Mouse (Mus musculus) hindbrain, embryonic 16.5 days (tissue): ENCODE data around the gene Plcl1. TPM values are rescaled to one million over a fixed set of nuclear protein-coding genes. Genes with fewer than 3 reads are reported as not detected.
"Not testable (repeated sequence)": the region's sequence is repeated elsewhere in the genome, so short reads cannot be mapped to it uniquely, and the experiment has no call there.

Source experiments
- ATAC-seq: fragments of 200-750 bp; cut with Nextera tagmentation; 2 replicates; pipeline ENCODE4 v1.8.0; 2017; ENCODE audit warnings: moderate TSS enrichment, moderate library complexity
- H3K27ac ChIP-seq: fragments of 300-500 bp; sonication (generic); 2 replicates; pipeline ENCODE4 v1.5.1; 2014; ENCODE audit warnings: low read depth, mild to moderate bottlenecking, control low read depth, low read length, moderate library complexity
- H3K27me3 ChIP-seq: fragments of 300-500 bp; sonication (generic); replicated peaks from 2 replicates; pipeline ENCODE4 v1.6.1; 2014; ENCODE audit warnings: low read length; ENCODE audit not compliant: control insufficient read depth, insufficient read depth
- H3K36me3 ChIP-seq: fragments of 300-500 bp; sonication (generic); 2 replicates; pipeline ENCODE4 v1.6.1; 2014; ENCODE audit warnings: mild to moderate bottlenecking, low read length, moderate library complexity, mixed read lengths; ENCODE audit not compliant: control insufficient read depth, insufficient read depth
- H3K4me1 ChIP-seq: fragments of 300-500 bp; sonication (generic); 2 replicates; pipeline ENCODE4 v1.6.1; 2014; ENCODE audit warnings: low read depth, low read length; ENCODE audit not compliant: control insufficient read depth, insufficient read depth
- H3K4me2 ChIP-seq: fragments of 300-500 bp; sonication (generic); 2 replicates; pipeline ENCODE4 v1.6.1; 2014; ENCODE audit warnings: mild to moderate bottlenecking, low read length, control low read depth, moderate library complexity
- H3K4me3 ChIP-seq: fragments of 300-500 bp; sonication (generic); 2 replicates; pipeline ENCODE4 v1.5.1; 2014; ENCODE audit warnings: mild to moderate bottlenecking, low read length, control low read depth, moderate library complexity
- H3K9ac ChIP-seq: fragments of 300-500 bp; sonication (generic); 2 replicates; pipeline ENCODE4 v1.6.1; 2014; ENCODE audit warnings: low read depth, mild to moderate bottlenecking, control low read depth, low read length, moderate library complexity
- H3K9me3 ChIP-seq: fragments of 300-500 bp; sonication (generic); 2 replicates; pipeline ENCODE4 v1.6.1; 2014; ENCODE audit warnings: mild to moderate bottlenecking, low read length, moderate library complexity; ENCODE audit not compliant: control insufficient read depth
- WGBS: fragments of 180-500 bp; shearing (Covaris S2); extraction: QIAGEN DNeasy Blood & Tissue Kit; methylation state at CpG from one replicate; pipeline ENCODE4 v1.1.7; 2014; 5-methylcytosine and 5-hydroxymethylcytosine counted together
- polyA plus RNA-seq: library from polyadenylated mRNA; unstranded; fragments of >200 nt; fragmentation: Nextera tagmentation; extraction: Ambion mirVana; gene quantifications from 2 replicates; pipeline ENCODE4 v1.2.1, GENCODE M21; 2015

Plcl1 gene
- polyA plus RNA-seq, 1 experiment from 2014 or later: 3.7 TPM

- Histone ChIP-seq H3K4me3 (no peak overlapping the region), H3K4me2 (no peak overlapping the region), H3K27me3 (no peaks in the 10 kb centered on the region), H3K27ac (no peak overlapping the region; the same call in 1 of the 2 replicates), H3K4me1 (peaks cover 4% of the 10 kb centered on the region), H3K36me3 (no peaks in the 10 kb centered on the region), H3K9me3 (no peaks in the 10 kb centered on the region), H3K9ac (no peak overlapping the region)
- ATAC-seq: peak; percentile 68; the same call in 1 of the 2 replicates
- WGBS: 63% methylated on average over 2 of the region's 2 CpGs
Observed at GRCm38 (mm10) chr1:55500981-55501682, 95.4 kb downstream of the Plcl1 start.

DNA sequence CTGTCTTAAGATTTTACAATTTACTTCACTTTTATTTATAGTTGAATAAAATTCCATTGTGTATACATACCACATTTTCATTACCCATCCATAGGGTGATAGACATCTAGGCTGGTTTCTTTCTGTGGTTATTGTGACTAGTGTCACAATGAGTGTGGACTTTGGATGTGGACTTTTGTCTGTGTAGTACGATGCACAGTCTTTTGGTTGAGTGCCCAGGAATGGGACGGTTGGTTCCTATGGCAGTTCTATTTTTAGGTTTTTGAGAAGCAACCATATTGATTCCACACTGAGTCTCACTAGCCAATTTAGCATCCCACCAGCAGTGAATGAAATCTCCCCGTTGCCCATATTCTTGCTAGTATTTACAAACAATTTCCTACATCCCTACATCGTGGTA, 100.1 kb downstream of the Plcl1 start:
- ATAC-seq: no peak
- no peak overlapping the region for H3K27ac ChIP-seq
- no peaks in the 10 kb centered on the region for H3K9me3 ChIP-seq
- H3K9ac ChIP-seq: no peak overlapping the region
- H3K4me3 ChIP-seq: no peak overlapping the region
- H3K27me3 ChIP-seq: no peaks in the 10 kb centered on the region
- peaks cover 3% of the 10 kb centered on the region for H3K4me1 ChIP-seq
- 75% methylated on average over 4 of the region's 4 CpGs for WGBS
- H3K36me3 ChIP-seq: no peaks in the 10 kb centered on the region
- no peak overlapping the region for H3K4me2 ChIP-seq

DNA sequence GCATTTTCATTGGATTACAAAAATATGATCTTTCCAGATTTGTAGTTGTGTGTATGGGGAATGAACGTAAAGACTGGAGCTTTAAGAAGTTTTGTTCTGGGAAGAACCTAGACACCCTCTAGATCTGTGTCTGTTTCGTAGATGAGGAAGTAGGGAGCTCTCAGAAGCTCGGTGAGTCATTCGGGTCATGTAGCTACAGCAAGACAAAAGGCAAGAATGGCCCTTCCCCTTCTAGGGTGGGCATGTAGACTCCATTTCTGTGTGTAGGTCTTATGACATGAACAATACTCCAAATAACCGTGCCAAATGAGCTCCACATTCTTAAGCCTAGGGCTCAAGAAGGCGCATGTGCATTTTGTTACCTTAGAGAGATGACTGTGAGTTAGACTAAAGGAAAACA, 101.3 kb downstream of the Plcl1 start:
- no peaks in the 10 kb centered on the region for H3K36me3 ChIP-seq
- whole genome bisulfite sequencing: 74% methylated on average over 6 of the region's 6 CpGs

DNA sequence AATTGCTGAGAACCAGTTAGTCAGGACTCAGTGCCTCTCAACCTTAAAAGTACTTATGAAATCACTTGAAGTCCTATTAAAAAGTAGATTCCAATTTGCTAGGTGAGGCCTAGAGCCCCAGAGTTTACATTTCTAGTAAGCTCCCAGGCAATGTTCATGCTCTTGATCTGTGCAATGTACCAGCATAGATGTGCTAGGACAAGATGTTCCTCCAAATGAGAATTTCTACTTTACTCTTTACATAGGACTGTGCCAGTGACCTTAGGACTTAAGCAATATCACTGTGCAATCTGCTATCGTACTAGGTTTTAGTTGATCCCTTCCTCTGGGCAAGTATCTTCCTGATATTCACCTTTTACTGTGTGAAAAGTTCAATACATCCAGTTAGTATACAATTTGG, 103.9 kb downstream of the Plcl1 start:
- Histone ChIP-seq H3K36me3 (no peaks in the 10 kb centered on the region), H3K9ac (no peak overlapping the region), H3K9me3 (no peaks in the 10 kb centered on the region), H3K4me3 (no peak overlapping the region), H3K27ac (no peak overlapping the region), H3K4me2 (no peak overlapping the region), H3K4me1 (no peaks in the 10 kb centered on the region), H3K27me3 (no peaks in the 10 kb centered on the region)
- no peak for ATAC-seq
- 92% methylated on average over 1 of the region's 1 CpGs for WGBS

More for the DNA sequence above, 101.3 kb downstream of the Plcl1 start:
- no peak overlapping the region for H3K4me2 ChIP-seq
- no peak overlapping the region for H3K9ac ChIP-seq
- no peaks in the 10 kb centered on the region for H3K9me3 ChIP-seq
- ATAC-seq: no peak
- no peak overlapping the region for H3K27ac ChIP-seq
- no peaks in the 10 kb centered on the region for H3K27me3 ChIP-seq
- no peaks in the 10 kb centered on the region for H3K4me1 ChIP-seq
- no peak overlapping the region for H3K4me3 ChIP-seq

DNA sequence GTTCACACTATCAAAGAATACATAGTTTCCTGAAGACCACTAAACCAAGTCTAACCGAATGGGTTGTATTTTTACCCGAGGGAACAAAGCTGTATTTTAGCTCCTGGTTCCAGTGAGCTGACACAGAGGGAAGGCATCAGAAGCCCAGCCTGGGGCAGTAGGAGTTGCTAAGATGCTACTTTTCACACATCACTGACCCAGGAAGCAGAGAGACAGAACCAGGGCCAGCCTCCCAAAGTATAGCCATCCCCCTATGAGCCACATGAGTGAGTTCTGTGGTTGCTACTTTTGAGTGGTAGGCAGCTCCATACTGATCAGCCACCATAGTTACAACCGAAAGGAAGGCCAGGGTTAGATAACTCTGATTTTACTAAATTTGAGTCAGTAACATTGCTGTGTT, 106.4 kb downstream of the Plcl1 start:
- 85% methylated on average over 3 of the region's 3 CpGs for WGBS
- H3K36me3 ChIP-seq: no peaks in the 10 kb centered on the region
- H3K4me1 ChIP-seq: no peaks in the 10 kb centered on the region
- no peaks in the 10 kb centered on the region for H3K27me3 ChIP-seq
- H3K27ac ChIP-seq: no peak overlapping the region
- no peaks in the 10 kb centered on the region for H3K9me3 ChIP-seq
- H3K9ac ChIP-seq: no peak overlapping the region
- no peak overlapping the region for H3K4me3 ChIP-seq
- ATAC-seq: no peak
- no peak overlapping the region for H3K4me2 ChIP-seq

DNA sequence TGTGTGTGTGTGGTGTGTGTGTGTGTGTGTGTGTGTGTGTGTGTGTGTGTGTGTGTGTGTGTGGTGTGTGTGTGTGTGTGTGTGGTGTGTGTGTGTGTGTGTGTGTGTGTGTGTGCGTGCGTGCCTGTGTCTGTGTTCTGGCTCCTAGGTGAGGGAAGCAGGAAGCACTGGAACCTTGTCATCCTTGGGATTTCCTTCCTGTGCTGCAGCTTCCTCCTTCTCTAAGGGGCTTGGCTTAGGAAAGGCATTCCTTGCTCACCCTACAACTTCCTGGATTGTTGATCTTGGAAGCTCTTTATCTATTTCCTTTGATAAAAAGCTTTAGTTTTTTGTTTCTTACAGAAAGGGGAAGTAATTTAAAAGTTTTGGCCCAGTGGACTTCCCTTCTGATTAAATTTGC, 107.1 kb downstream of the Plcl1 start:
- 100% methylated on average over 1 of the region's 2 CpGs for WGBS
- not testable (repeated sequence) for H3K27ac ChIP-seq, H3K4me2 ChIP-seq, ATAC-seq, H3K36me3 ChIP-seq, H3K9me3 ChIP-seq, H3K27me3 ChIP-seq, H3K9ac ChIP-seq, H3K4me3 ChIP-seq, H3K4me1 ChIP-seq

DNA sequence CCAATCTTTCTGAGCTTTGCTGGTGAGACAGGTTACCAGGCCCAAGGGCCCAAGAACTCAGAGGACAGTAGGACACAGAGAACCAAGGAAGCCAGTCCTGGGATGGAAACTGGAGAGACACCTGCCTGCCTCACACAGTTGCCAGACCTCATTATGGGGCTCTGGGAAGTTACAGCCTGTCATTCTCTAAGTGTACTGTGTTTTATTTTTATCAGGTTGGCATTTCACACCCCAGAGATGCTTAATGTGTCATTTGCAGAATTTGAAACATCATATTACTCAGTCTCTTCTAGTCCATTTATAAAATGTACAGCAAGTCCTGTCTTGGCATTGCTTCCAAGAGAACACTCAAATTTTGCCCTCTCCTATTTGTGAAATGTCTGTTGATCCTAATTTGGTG, 111.5 kb downstream of the Plcl1 start:
- Histone ChIP-seq H3K36me3 (no peaks in the 10 kb centered on the region), H3K4me2 (no peak overlapping the region), H3K9me3 (no peaks in the 10 kb centered on the region), H3K4me3 (no peak overlapping the region), H3K4me1 (no peaks in the 10 kb centered on the region), H3K9ac (no peak overlapping the region), H3K27me3 (no peaks in the 10 kb centered on the region), H3K27ac (no peak overlapping the region)
- ATAC-seq: no peak

GRCm38 (mm10) chr1:55523966-55524365, 118.2 kb downstream of the Plcl1 start:
- no peak overlapping the region for H3K27ac ChIP-seq
- H3K36me3 ChIP-seq: no peaks in the 10 kb centered on the region
- H3K4me2 ChIP-seq: no peak overlapping the region
- no peaks in the 10 kb centered on the region for H3K4me1 ChIP-seq
- no peak overlapping the region for H3K4me3 ChIP-seq
- no peaks in the 10 kb centered on the region for H3K27me3 ChIP-seq
- no peak for ATAC-seq
- H3K9ac ChIP-seq: no peak overlapping the region
- 82% methylated on average over 1 of the region's 1 CpGs for WGBS
- no peaks in the 10 kb centered on the region for H3K9me3 ChIP-seq

GRCm38 (mm10) chr1:55525100-55525499, 119.4 kb downstream of the Plcl1 start:
- ATAC-seq: no peak
- Histone ChIP-seq H3K4me2 (no peak overlapping the region), H3K9ac (no peak overlapping the region), H3K9me3 (no peaks in the 10 kb centered on the region), H3K4me1 (no peaks in the 10 kb centered on the region), H3K27me3 (no peaks in the 10 kb centered on the region), H3K4me3 (no peak overlapping the region), H3K27ac (no peak overlapping the region), H3K36me3 (no peaks in the 10 kb centered on the region)
- 75% methylated on average over 5 of the region's 5 CpGs for whole genome bisulfite sequencing

DNA sequence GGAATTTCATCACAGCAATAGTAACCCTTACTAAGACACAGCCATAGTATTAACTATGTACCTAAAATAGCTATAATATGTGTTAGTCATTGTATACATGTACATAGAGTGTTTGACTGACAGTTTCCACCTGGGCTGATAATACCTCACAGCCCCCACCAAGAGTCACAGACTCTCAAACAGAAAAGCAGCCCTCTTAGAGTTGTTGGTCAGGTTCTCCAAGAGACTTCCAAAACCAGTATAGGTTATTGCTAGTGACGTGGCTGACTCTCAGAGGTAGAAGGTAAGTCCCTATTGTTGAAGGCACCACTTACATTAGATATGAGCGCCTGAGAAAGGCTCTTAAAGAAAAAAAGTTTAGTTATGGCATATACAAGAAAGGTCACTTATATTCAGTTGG, 120.0 kb downstream of the Plcl1 start:
- H3K4me3 ChIP-seq: no peak overlapping the region
- no peak overlapping the region for H3K9ac ChIP-seq
- H3K4me2 ChIP-seq: no peak overlapping the region
- no peaks in the 10 kb centered on the region for H3K27me3 ChIP-seq
- no peak for ATAC-seq
- H3K36me3 ChIP-seq: no peaks in the 10 kb centered on the region
- WGBS: 97% methylated on average over 2 of the region's 2 CpGs
- H3K27ac ChIP-seq: no peak overlapping the region
- H3K4me1 ChIP-seq: no peaks in the 10 kb centered on the region
- no peaks in the 10 kb centered on the region for H3K9me3 ChIP-seq
